Mouse (Mus musculus) intestine, embryonic 14.5 days (tissue): Measurements from ENCODE around the gene Armcx1. TPM values are rescaled to one million over a fixed set of nuclear protein-coding genes. Genes with fewer than 3 reads are reported as not detected.
A peak's percentile ranks its signal among the peaks of the same experiment; 100 is the strongest.
"Not testable (repeated sequence)": the region's sequence is repeated elsewhere in the genome, so short reads cannot be mapped to it uniquely, and the experiment has no call there.

Source experiments
- ATAC-seq: fragments of 200-750 bp; cut with Nextera tagmentation; replicated peaks from 2 replicates; pipeline ENCODE4 v1.8.0; 2017; ENCODE audit warnings: low read depth, moderate number of reproducible peaks, moderate TSS enrichment, moderate library complexity; ENCODE audit not compliant: low FRiP score, low TSS enrichment
- DNase-seq: peaks from one replicate; pipeline ENCODE4 v3.0.0-alpha.2; 2018; ENCODE audit warnings: low spot score
- H3K27ac ChIP-seq: fragments of 300-500 bp; sonication (generic); 2 replicates; pipeline ENCODE4 v1.5.1; 2014; ENCODE audit warnings: low read depth, mild to moderate bottlenecking, control low read depth
- H3K27me3 ChIP-seq: fragments of 300-500 bp; sonication (generic); replicated peaks from 2 replicates; pipeline ENCODE4 v1.6.1; 2014; ENCODE audit warnings: low read length, control low read depth; ENCODE audit not compliant: control insufficient read depth, insufficient read depth
- H3K36me3 ChIP-seq: fragments of 300-500 bp; sonication (generic); 2 replicates; pipeline ENCODE4 v1.6.1; 2014; ENCODE audit warnings: low read length, control low read depth; ENCODE audit not compliant: control insufficient read depth, insufficient read depth
- H3K4me1 ChIP-seq: fragments of 300-500 bp; sonication (generic); replicated peaks from 2 replicates; pipeline ENCODE4 v1.6.1; 2014; ENCODE audit warnings: low read length, control low read depth, mixed read lengths; ENCODE audit not compliant: control insufficient read depth, insufficient read depth
- H3K4me2 ChIP-seq: fragments of 300-500 bp; sonication (generic); 2 replicates; pipeline ENCODE4 v1.6.1; 2014; ENCODE audit warnings: low read length
- H3K4me3 ChIP-seq: fragments of 300-500 bp; sonication (generic); 2 replicates; pipeline ENCODE4 v1.5.1; 2014; ENCODE audit warnings: low read depth, low read length, control low read depth, mixed read lengths
- H3K9ac ChIP-seq: fragments of 300-500 bp; sonication (generic); 2 replicates; pipeline ENCODE4 v1.6.1; 2014; ENCODE audit warnings: mild to moderate bottlenecking, low read length
- H3K9me3 ChIP-seq: fragments of 300-500 bp; sonication (generic); 2 replicates; pipeline ENCODE4 v1.6.1; 2016; ENCODE audit warnings: low read length, control low read depth; ENCODE audit not compliant: control insufficient read depth
- WGBS: fragments of 180-500 bp; shearing (Covaris S2); extraction: QIAGEN DNeasy Blood & Tissue Kit; methylation state at CpG from one replicate; pipeline ENCODE4 v1.1.7; 2014; 5-methylcytosine and 5-hydroxymethylcytosine counted together
- polyA plus RNA-seq: library from polyadenylated mRNA; unstranded; fragments of >200 nt; fragmentation: Nextera tagmentation; extraction: Ambion mirVana; gene quantifications from 2 replicates; pipeline ENCODE4 v1.2.1, GENCODE M21; 2014

Gene Armcx1
- polyA plus RNA-seq, 1 experiment from 2014 or later: 40.7 TPM

- DNase-seq (peak; percentile 73), ATAC-seq (peak; percentile 89)
- peak within 1 kb of the TSS; percentile 50 for H3K4me2 ChIP-seq
- H3K27me3 ChIP-seq: no peaks in the 10 kb centered on the region
- H3K4me3 ChIP-seq: peak within 1 kb of the TSS; percentile 50
- WGBS: 9% methylated on average over 36 of the region's 36 CpGs
- H3K9me3 ChIP-seq: no peaks in the 10 kb centered on the region
- peaks cover 4% of the 10 kb centered on the region; the same call in 1 of the 2 replicates for H3K4me1 ChIP-seq
- H3K9ac ChIP-seq: peak within 1 kb of the TSS; percentile 61
- H3K27ac ChIP-seq: peak within 1 kb of the TSS; percentile 79
- no peaks in the 10 kb centered on the region for H3K36me3 ChIP-seq
Observed at GRCm38 (mm10) chrX:134750764-134751592, 33.2 kb downstream of the Armcx1 start, which contains the start of gene Armcx6. Gene Armcx6, minus strand, starts transcription at chrX:134751417.

DNA sequence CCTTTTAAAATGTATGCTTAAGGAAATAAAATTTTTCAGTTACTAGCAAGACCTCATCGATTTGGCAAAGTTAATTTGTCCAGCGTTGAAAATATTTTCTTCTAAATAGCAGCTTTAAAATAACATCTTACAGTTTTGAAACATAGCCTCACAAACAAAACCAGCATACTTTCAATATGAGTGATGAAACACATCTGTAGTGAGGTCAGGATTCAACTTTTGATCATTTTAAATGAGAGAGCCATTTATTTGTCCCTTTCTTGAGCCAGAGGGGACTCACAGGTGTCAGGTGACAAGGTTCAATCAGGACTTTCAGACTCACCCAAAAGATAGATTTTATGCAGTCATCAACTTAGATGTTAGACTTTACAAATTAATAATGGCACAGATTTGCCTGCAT is 34.1 kb downstream of the Armcx1 start:
- H3K4me1 ChIP-seq: peaks cover 4% of the 10 kb centered on the region; the same call in 1 of the 2 replicates
- ATAC-seq (no peak), DNase-seq (no peak)
- H3K27me3 ChIP-seq: no peaks in the 10 kb centered on the region
- H3K9me3 ChIP-seq: no peaks in the 10 kb centered on the region
- H3K4me3 ChIP-seq: no peak overlapping the region
- no peak overlapping the region for H3K4me2 ChIP-seq
- 52% methylated on average over 2 of the region's 2 CpGs for WGBS
- H3K9ac ChIP-seq: no peak overlapping the region
- no peak overlapping the region for H3K27ac ChIP-seq
- H3K36me3 ChIP-seq: no peaks in the 10 kb centered on the region

DNA sequence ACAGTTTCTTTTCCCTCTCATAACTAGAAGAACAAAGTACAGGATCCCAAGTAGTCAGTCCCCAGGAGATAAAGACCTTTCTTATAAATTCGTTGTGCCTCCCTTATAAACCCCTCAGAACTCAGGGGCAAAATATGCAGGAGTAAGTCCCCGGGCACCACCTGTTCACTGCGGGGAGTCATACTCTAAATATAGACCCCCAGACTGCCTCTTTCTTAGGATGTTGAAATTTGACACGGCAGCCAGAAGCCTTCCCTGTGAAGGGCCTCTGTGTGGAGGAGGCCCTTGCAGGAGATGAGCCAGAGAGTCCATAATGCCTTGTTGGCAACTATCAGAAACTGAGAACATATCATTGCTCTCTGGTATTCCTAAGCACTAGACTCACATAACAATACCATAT is 34.8 kb downstream of the Armcx1 start:
- Histone ChIP-seq H3K9ac (no peak overlapping the region), H3K4me1 (peaks cover 4% of the 10 kb centered on the region; the same call in 1 of the 2 replicates), H3K4me3 (no peak overlapping the region), H3K9me3 (no peaks in the 10 kb centered on the region), H3K36me3 (no peaks in the 10 kb centered on the region), H3K27me3 (no peaks in the 10 kb centered on the region), H3K27ac (no peak overlapping the region), H3K4me2 (no peak overlapping the region)
- WGBS: 32% methylated on average over 4 of the region's 4 CpGs
- no peak for DNase-seq
- ATAC-seq: no peak

- Histone ChIP-seq H3K9ac (peak within 1 kb of the TSS; percentile 73), H3K4me1 (no peaks in the 10 kb centered on the region), H3K27ac (peak within 1 kb of the TSS; percentile 82), H3K36me3 (no peaks in the 10 kb centered on the region), H3K27me3 (no peaks in the 10 kb centered on the region), H3K9me3 (no peaks in the 10 kb centered on the region), H3K4me3 (peak within 1 kb of the TSS; percentile 59), H3K4me2 (peak within 1 kb of the TSS; percentile 46)
- 7% methylated on average over 40 of the region's 46 CpGs for WGBS
- DNase-seq: peak; percentile 74
- peak; percentile 91 for ATAC-seq
Observed at GRCm38 (mm10) chrX:134756434-134757292, 38.9 kb downstream of the Armcx1 start, which contains the start of gene Armcx3. Gene Armcx3, plus strand, starts transcription at chrX:134756595.

DNA sequence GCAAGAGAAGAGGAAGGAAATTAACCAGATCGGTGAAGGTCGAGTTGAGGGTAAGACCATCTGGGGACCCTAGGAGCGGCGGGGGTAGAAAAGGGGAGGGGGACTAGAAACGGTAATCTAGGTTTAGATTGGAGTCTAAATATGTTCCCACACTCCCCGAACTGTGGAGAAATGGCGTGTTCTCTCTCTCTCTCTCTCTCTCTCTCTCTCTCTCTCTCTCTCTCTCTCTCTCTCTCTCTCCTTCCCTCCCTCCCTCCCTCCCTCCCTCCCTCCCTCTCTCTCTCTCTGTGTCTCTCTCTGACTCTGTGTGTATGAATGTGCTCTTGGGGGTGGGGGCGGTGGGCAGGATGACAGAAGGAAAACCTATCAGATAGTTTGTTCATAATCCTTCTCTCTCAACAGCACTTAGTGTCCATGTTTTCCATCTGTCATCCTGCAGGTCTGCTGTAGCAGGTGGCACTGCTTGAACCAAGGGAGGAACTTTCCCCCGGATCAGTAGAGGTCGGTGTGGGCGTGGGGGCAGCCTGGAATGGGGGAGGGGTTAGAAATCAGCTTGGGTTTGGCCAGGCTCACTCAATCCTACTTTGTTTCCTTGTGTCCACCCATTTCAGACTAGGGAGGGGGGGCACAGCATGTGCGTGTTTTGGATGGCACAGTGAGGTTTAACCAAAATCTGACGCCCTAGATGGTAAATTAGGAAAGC is 39.7 kb downstream of the Armcx1 start:
- DNase-seq (no peak), ATAC-seq (peak; percentile 28; the same call in 1 of the 2 replicates)
- Histone ChIP-seq H3K36me3 (no peaks in the 10 kb centered on the region), H3K4me1 (no peaks in the 10 kb centered on the region), H3K4me2 (peak overlapping the region; percentile 46), H3K27ac (peak overlapping the region; percentile 82; the same call in 1 of the 2 replicates), H3K9me3 (no peaks in the 10 kb centered on the region), H3K4me3 (peak overlapping the region; percentile 59), H3K9ac (peak overlapping the region; percentile 73), H3K27me3 (no peaks in the 10 kb centered on the region)
- 20% methylated on average over 13 of the region's 13 CpGs for WGBS

DNA sequence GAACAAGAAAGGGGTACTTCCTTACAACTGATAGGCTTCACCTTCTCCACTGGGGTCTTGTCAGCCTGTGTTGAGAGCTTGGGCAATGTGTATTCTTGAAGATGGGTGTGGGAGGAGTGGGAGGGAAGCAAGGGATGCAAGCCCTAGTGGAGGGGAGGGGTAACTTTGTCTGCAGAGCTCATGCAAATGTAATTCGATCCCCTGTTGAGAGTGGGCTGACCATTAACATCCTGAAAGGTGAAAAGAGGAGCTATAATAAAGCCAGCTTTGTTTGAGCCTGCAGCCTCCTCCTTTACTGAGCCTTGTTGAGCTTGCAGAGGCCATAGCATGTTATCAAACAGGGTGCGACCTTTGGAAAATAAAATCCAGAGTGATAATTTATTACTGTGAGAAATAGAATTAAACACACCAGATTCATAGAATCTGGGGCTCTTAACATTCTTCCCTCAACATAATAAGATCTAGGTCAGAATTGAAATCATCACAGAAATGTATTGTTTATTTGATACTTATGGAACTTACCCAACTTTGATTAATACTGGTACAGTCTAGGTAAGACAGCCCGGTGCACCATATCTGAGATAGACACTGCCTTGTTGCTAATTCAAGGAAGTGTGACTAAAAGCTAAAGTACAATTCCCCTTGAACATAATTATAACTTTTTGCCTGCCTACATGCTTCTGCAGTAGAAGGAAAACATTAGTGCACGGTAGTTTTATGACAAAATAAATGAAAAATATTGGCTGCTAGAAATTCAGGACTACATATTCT is 45.9 kb downstream of the Armcx1 start:
- 43% methylated on average over 3 of the region's 4 CpGs for WGBS
- H3K4me3 ChIP-seq, H3K9me3 ChIP-seq, H3K27me3 ChIP-seq, H3K9ac ChIP-seq, H3K27ac ChIP-seq, H3K4me1 ChIP-seq, DNase-seq, H3K4me2 ChIP-seq, H3K36me3 ChIP-seq: not testable (repeated sequence)
- peak; percentile 82 for ATAC-seq
